Mouse (Mus musculus): ENCODE measurements around the gene Lrrc73. TPM values are rescaled to one million over a fixed set of nuclear protein-coding genes. Genes with fewer than 3 reads are reported as not detected.

Lrrc73 gene
- polyA plus RNA-seq, 1 experiment: 5.3 TPM

DNA sequence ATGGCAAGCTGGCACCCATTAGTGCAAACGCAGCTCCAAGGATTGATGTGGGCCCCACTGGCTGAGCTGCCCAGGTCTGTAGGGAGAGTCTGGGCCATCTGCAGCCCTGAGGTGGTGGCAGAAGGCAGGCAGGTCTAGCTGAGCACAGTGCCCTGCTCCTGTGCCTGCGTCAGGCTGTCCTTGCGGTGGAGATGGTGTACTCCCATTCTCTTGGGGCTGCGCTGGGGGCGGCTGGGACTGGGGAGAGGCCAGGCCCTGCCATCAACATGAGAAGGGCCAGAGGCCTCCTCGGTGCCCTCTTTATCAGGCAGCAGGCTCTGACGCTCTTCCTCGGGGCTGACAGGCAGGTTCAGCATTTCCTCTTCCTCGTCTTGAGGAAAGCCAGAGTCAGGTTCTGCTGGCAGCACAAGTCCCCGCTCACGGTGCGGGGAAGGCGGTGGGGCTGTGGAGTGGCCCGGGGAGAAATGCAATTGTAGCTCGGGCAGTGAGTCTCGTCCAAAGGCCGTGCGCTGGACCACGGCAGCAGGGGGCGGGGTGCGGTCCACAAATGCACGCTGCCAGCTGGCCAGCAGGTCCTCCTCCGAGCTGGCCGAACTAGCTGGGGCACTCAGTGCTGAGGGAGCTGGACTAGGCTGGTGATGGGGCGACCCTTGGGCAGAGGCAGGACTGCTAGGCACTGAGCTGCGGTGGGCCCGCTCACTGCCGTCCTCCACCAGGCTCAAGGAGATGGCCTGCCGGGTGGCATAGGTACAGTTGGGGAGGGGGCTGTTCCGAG, 5.1 kb downstream of the Lrrc73 start:
- TF ChIP-seq POLR2A (IDR thresholded peaks at IDR 0.05; ENCODE audit: control insufficient read depth, extremely low read depth, insufficient read depth, low read length, poor library complexity) (no peak), CTCF (IDR thresholded peaks at IDR 0.05; ENCODE audit: borderline replicate concordance, control insufficient read depth, extremely low read depth, insufficient read depth, low read length, poor library complexity) (no peak)
- Histone ChIP-seq H3K27me3 (ENCODE audit: control insufficient read depth, insufficient read depth, low read length) (peaks cover 6% of the 10 kb centered on the region; the same call in 1 of the 2 replicates), H3K36me3 (ENCODE audit: control insufficient read depth, insufficient read depth, low read length) (peaks cover 41% of the 10 kb centered on the region), H3K4me3 (ENCODE audit: control insufficient read depth, insufficient read depth, low read length) (no peak overlapping the region), H3K4me1 (replicated peaks; ENCODE audit: control insufficient read depth, insufficient read depth, low read length) (peaks cover 6% of the 10 kb centered on the region), H3K27ac (ENCODE audit: control insufficient read depth, insufficient read depth, low read length) (no peak overlapping the region)
- WGBS: 95% methylated on average over 30 of the region's 30 CpGs
- DNase-seq: no peak

DNA sequence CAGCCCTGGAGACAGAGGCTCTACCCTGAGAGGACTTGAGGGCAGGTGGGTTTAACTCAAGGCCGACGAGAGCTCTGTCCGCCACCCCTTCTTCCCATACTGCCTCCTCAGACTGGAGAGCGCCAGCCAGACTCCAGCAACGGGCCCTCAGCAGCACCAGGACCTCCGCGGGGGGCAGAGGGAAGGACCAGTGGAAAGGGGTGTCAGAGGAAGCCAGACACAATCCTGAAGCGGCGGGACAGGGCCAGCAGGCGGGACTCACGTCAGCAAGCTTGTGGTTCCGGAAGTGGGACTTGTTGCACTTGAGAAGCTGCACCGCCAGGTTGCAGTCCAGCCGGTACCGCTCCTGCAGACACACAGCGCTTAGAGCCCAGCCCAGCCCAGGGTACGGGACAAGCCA, 6.3 kb downstream of the Lrrc73 start:
- DNase-seq: no peak
- H3K27me3 ChIP-seq (ENCODE audit: control insufficient read depth, insufficient read depth, low read length): no peaks in the 10 kb centered on the region; the same call in 1 of the 2 replicates
- H3K36me3 ChIP-seq (ENCODE audit: control insufficient read depth, insufficient read depth, low read length): peaks cover 51% of the 10 kb centered on the region
- no peak overlapping the region for H3K27ac ChIP-seq (ENCODE audit: control insufficient read depth, insufficient read depth, low read length)
- H3K4me1 ChIP-seq (replicated peaks; ENCODE audit: control insufficient read depth, insufficient read depth, low read length): no peaks in the 10 kb centered on the region
- WGBS: 93% methylated on average over 17 of the region's 17 CpGs
- H3K4me3 ChIP-seq (ENCODE audit: control insufficient read depth, insufficient read depth, low read length): no peak overlapping the region
- no peak for TF ChIP-seq CTCF (IDR thresholded peaks at IDR 0.05; ENCODE audit: borderline replicate concordance, control insufficient read depth, extremely low read depth, insufficient read depth, low read length, poor library complexity)
- no peak for TF ChIP-seq POLR2A (IDR thresholded peaks at IDR 0.05; ENCODE audit: control insufficient read depth, extremely low read depth, insufficient read depth, low read length, poor library complexity)

DNA sequence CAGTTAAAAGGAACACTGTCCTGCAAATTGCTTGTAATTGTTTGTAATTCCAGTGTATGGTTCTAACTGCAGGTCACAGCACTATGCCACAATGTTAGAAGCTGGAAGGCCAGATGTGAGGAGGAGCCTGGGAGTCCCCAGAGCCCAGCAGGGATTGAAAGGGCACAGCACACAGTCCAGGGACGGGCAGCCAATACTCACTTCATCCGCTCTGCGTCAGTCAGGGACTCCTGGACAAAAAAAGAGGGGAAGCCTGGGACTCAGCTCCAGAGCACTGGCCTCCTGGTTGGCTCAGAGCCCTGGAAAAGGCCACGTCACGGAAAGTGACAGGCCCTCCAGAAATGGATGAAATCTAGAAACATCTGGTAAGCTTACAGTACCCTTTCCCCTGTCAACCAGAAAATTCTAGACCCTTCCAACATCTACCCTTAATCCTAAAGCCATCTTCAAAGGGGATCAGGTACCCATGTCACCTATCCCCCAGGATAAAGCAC, 8.9 kb downstream of the Lrrc73 start:
- H3K27me3 ChIP-seq (ENCODE audit: control insufficient read depth, insufficient read depth, low read length): no peaks in the 10 kb centered on the region
- DNase-seq: no peak
- no peak overlapping the region for H3K27ac ChIP-seq (ENCODE audit: control insufficient read depth, insufficient read depth, low read length)
- H3K4me3 ChIP-seq (ENCODE audit: control insufficient read depth, insufficient read depth, low read length): no peak overlapping the region
- peaks cover 54% of the 10 kb centered on the region for H3K36me3 ChIP-seq (ENCODE audit: control insufficient read depth, insufficient read depth, low read length)
- WGBS: 97% methylated on average over 5 of the region's 5 CpGs
- no peaks in the 10 kb centered on the region for H3K4me1 ChIP-seq (replicated peaks; ENCODE audit: control insufficient read depth, insufficient read depth, low read length)
- TF ChIP-seq CTCF (IDR thresholded peaks at IDR 0.05; ENCODE audit: borderline replicate concordance, control insufficient read depth, extremely low read depth, insufficient read depth, low read length, poor library complexity) (no peak), POLR2A (IDR thresholded peaks at IDR 0.05; ENCODE audit: control insufficient read depth, extremely low read depth, insufficient read depth, low read length, poor library complexity) (no peak)

DNA sequence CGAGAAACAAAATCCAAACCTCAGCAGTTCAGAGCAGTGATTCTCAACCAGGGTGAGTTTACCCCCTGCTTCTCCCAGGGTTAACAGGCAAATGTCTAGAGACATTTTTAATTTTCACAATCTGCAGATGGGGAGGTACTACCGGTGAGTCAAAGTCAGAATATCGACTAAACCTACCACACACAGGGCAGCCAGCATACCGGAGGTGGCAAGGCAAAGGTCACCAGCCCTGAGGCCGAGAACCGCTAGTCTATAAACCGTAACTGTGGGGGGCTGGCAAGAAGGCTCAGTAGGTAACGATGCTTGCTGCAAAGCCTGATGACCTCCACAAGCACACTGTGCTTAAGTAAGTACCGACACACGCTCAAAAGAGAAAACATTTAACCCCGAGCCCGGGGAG, 12.2 kb downstream of the Lrrc73 start:
- peaks cover 37% of the 10 kb centered on the region for H3K36me3 ChIP-seq (ENCODE audit: control insufficient read depth, insufficient read depth, low read length)
- no peaks in the 10 kb centered on the region for H3K27me3 ChIP-seq (ENCODE audit: control insufficient read depth, insufficient read depth, low read length)
- no peak for DNase-seq
- H3K4me1 ChIP-seq (replicated peaks; ENCODE audit: control insufficient read depth, insufficient read depth, low read length): no peaks in the 10 kb centered on the region
- 95% methylated on average over 12 of the region's 12 CpGs for WGBS
- no peak overlapping the region for H3K27ac ChIP-seq (ENCODE audit: control insufficient read depth, insufficient read depth, low read length)
- H3K4me3 ChIP-seq (ENCODE audit: control insufficient read depth, insufficient read depth, low read length): no peak overlapping the region
- TF ChIP-seq CTCF (IDR thresholded peaks at IDR 0.05; ENCODE audit: borderline replicate concordance, control insufficient read depth, extremely low read depth, insufficient read depth, low read length, poor library complexity): no peak
- no peak for TF ChIP-seq POLR2A (IDR thresholded peaks at IDR 0.05; ENCODE audit: control insufficient read depth, extremely low read depth, insufficient read depth, low read length, poor library complexity)

DNA sequence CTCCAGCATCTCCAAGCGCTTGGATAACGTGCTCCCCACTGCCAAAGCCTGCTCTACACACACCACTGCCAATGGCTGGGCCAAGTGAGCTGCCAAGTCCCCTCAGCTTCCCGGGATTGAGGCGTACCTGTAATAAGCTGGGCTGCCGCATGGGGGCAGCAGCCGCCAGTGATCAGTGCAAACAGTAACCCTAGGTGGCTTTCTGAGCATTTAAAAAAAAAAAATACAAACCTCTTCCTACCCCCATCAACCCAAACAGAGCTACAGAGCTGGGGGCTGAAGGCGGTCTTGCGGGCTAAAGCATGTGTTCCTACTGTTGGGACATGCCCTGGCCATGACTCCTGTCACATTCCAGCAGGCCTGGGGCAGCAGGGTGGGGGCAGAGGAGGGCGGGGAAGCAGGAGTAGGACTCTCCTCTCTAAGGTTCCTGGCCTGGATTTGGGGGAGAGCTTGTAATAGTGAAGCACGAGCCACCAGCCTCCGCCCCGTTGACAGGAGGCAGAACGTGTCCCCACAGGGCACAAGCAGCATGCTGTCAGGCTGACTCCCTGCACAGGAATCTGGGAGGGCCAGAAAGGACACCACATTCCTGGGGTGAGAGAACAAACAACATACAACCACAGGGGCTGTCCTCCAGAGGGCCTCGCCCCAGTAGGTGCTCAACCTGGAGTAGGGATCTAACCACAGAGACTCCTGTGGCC, 12.7 kb downstream of the Lrrc73 start:
- DNase-seq: peak; percentile 76
- Histone ChIP-seq H3K4me1 (replicated peaks; ENCODE audit: control insufficient read depth, insufficient read depth, low read length) (no peaks in the 10 kb centered on the region), H3K4me3 (ENCODE audit: control insufficient read depth, insufficient read depth, low read length) (no peak overlapping the region), H3K27ac (ENCODE audit: control insufficient read depth, insufficient read depth, low read length) (no peak overlapping the region), H3K36me3 (ENCODE audit: control insufficient read depth, insufficient read depth, low read length) (peaks cover 32% of the 10 kb centered on the region), H3K27me3 (ENCODE audit: control insufficient read depth, insufficient read depth, low read length) (no peaks in the 10 kb centered on the region)
- TF ChIP-seq CTCF (IDR thresholded peaks at IDR 0.05; ENCODE audit: borderline replicate concordance, control insufficient read depth, extremely low read depth, insufficient read depth, low read length, poor library complexity) (peak; percentile 74), POLR2A (IDR thresholded peaks at IDR 0.05; ENCODE audit: control insufficient read depth, extremely low read depth, insufficient read depth, low read length, poor library complexity) (no peak)
- 50% methylated on average over 14 of the region's 14 CpGs for WGBS

DNA sequence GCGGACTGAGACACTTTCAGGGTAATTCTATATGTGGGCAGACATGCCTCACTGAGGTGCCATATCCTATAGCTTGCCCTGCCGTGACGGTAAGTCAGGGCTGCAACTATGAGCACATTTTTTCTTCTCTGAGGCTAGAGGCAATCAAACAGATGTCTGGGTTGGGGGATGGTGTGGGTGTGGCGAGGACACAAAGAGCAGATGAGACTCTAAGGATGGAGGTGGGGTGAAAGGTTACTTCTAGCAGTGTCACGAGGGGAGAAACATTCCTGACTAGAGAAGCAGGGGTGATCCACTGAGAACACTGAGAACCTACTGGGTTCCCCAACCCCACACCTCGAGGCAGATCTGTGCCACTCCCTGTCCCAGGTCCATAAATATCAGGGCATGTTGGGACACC, 13.7 kb downstream of the Lrrc73 start:
- no peak for DNase-seq
- no peak overlapping the region for H3K27ac ChIP-seq (ENCODE audit: control insufficient read depth, insufficient read depth, low read length)
- 89% methylated on average over 6 of the region's 6 CpGs for WGBS
- peaks cover 31% of the 10 kb centered on the region for H3K36me3 ChIP-seq (ENCODE audit: control insufficient read depth, insufficient read depth, low read length)
- no peaks in the 10 kb centered on the region for H3K4me1 ChIP-seq (replicated peaks; ENCODE audit: control insufficient read depth, insufficient read depth, low read length)
- no peak for TF ChIP-seq POLR2A (IDR thresholded peaks at IDR 0.05; ENCODE audit: control insufficient read depth, extremely low read depth, insufficient read depth, low read length, poor library complexity)
- TF ChIP-seq CTCF (IDR thresholded peaks at IDR 0.05; ENCODE audit: borderline replicate concordance, control insufficient read depth, extremely low read depth, insufficient read depth, low read length, poor library complexity): no peak
- H3K4me3 ChIP-seq (ENCODE audit: control insufficient read depth, insufficient read depth, low read length): no peak overlapping the region
- H3K27me3 ChIP-seq (ENCODE audit: control insufficient read depth, insufficient read depth, low read length): no peaks in the 10 kb centered on the region

Data from thymus, adult 2 months (tissue).